ENCODE assay signal across 13 mouse cellular contexts in the genomic region with DNA sequence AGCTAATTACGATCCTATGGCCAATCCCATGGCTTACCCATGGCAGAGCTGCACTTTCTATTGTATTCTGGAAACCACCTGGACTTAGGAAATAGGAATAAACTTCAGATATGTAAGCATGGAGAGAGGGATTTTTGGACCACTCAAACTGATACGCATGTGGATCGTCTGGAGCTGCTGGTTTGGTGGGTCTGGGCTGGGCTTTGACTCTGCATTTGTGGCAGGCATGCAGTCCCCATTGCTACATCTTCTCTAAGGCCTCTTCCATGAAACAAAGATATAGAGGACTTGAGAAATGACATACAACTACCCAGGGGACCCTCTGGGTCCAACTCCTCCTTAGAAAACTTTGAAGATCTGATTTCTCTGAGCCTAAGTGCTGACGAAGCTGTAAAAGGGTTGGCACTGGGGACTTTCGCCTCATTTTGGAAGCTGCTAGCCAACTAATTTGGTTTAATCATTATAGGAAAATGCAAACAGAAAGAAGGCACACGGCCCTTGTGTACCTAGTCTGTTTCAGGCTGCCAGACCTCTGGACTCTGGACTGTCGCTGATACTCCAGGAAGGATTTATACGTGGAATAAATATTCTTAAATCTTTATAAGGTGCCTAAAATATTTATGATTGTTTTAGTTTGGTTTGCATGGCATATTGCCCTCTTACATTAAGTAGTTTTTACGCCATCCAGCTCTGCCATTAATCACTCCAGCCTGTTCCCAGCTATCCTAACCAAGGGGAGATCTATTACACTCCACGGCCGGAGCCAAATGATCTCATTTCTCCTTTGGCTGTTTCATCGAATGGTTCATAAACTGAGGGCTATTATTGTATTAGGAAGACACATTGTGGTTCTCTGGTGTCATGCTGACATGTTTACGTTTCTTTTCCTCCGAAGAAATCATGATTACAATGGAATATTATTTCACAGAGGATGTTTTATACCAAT.
DNase-seq lines count a peak whose midpoint lies in the region; ATAC-seq and TF ChIP-seq lines count a peak whose summit lies in the region.
"Had no signal": no experiment of that assay in that cellular context is flagged by ENCODE, and none has a peak within 500 bp of the region (broad histone marks: within the 10 kb centered on the region; RNA-seq: fewer than 3 reads in every experiment).

No protein-coding gene starts in this region.

- no peaks in the 10 kb centered on the region for H3K9me3 ChIP-seq in embryonic facial prominence, embryonic 14.5 days (ENCODE audit: control insufficient read depth, low read length)
- H3K9me3 ChIP-seq in embryonic facial prominence, embryonic 10.5 days, result no peaks in the 10 kb centered on the region
- no peaks in the 10 kb centered on the region for H3K9me3 ChIP-seq in kidney, postnatal 0 days (replicated peaks; ENCODE audit: low read length)
- H3K9me3 ChIP-seq: forebrain, embryonic 13.5 days; midbrain, embryonic 12.5 days had no signal

- 63% methylated on average over 14 of the region's 14 CpGs for WGBS in embryonic facial prominence, embryonic 14.5 days
- 81% methylated on average over 14 of the region's 14 CpGs for WGBS in embryonic facial prominence, embryonic 10.5 days
- 35% methylated on average over 14 of the region's 14 CpGs for WGBS in kidney, postnatal 0 days

- ATAC-seq in embryonic facial prominence, embryonic 14.5 days (ENCODE audit: low read depth), result no peak
- ATAC-seq in kidney, postnatal 0 days (replicated peaks; ENCODE audit: low FRiP score, low read depth), result peak; percentile 79
- ATAC-seq in cerebellum, adult (ENCODE audit: insufficient number of reproducible peaks, low FRiP score, low TSS enrichment), result no peak
- ATAC-seq: forebrain, embryonic 13.5 days had no signal

- no peaks in the 10 kb centered on the region for H3K27me3 ChIP-seq in embryonic facial prominence, embryonic 14.5 days (replicated peaks; ENCODE audit: control insufficient read depth, insufficient read depth, low read length)
- no peaks in the 10 kb centered on the region for H3K27me3 ChIP-seq in embryonic facial prominence, embryonic 10.5 days (replicated peaks; ENCODE audit: low read depth, poor library complexity, severe bottlenecking)
- no peaks in the 10 kb centered on the region for H3K27me3 ChIP-seq in kidney, postnatal 0 days (ENCODE audit: insufficient read depth, low read length)
- H3K27me3 ChIP-seq: forebrain, embryonic 13.5 days; midbrain, embryonic 12.5 days had no signal

- no peaks in the 10 kb centered on the region for H3K36me3 ChIP-seq in embryonic facial prominence, embryonic 14.5 days (ENCODE audit: control insufficient read depth, insufficient read depth, low read length)
- no peaks in the 10 kb centered on the region for H3K36me3 ChIP-seq in embryonic facial prominence, embryonic 10.5 days (replicated peaks)
- no peaks in the 10 kb centered on the region for H3K36me3 ChIP-seq in kidney, postnatal 0 days (ENCODE audit: insufficient read depth, low read length)
- H3K36me3 ChIP-seq: midbrain, embryonic 12.5 days had no signal

- H3K4me2 ChIP-seq in embryonic facial prominence, embryonic 14.5 days (ENCODE audit: low read depth, low read length), result no peak overlapping the region
- no peak overlapping the region for H3K4me2 ChIP-seq in kidney, postnatal 0 days (ENCODE audit: low read length)
- H3K4me2 ChIP-seq: forebrain, embryonic 13.5 days; heart, embryonic 11.5 days; midbrain, embryonic 12.5 days had no signal

- no peak for TF ChIP-seq CTCF in kidney, postnatal 0 days (IDR thresholded peaks at IDR 0.05; ENCODE audit: low read depth)

- peak; percentile 51 for DNase-seq in embryonic facial prominence, embryonic 14.5 days (ENCODE audit: low spot score)
- no peak for DNase-seq in embryonic facial prominence, embryonic 10.5 days (ENCODE audit: low spot score)
- DNase-seq in gastrocnemius, postnatal 10 days, result peak; percentile 9
- peak; percentile 67 for DNase-seq in kidney, postnatal 0 days (ENCODE audit: low spot score)
- DNase-seq in mesoderm, embryonic 11.5 days (ENCODE audit: low read depth, low spot score), result peak; percentile 22
- DNase-seq in lung, postnatal 25 days (ENCODE audit: low spot score), result no peak
- DNase-seq in cerebellum, adult 18-20 months, result no peak
- DNase-seq: B cell, adult 2 months; retina, postnatal 1 day had no signal

- H3K4me3 ChIP-seq in embryonic facial prominence, embryonic 14.5 days (ENCODE audit: low read depth, low read length), result no peak overlapping the region
- no peak overlapping the region for H3K4me3 ChIP-seq in embryonic facial prominence, embryonic 10.5 days
- no peak overlapping the region for H3K4me3 ChIP-seq in kidney, postnatal 0 days (replicated peaks; ENCODE audit: low read depth, low read length)
- H3K4me3 ChIP-seq: forebrain, embryonic 13.5 days; midbrain, embryonic 12.5 days had no signal

- H3K4me1 ChIP-seq in embryonic facial prominence, embryonic 14.5 days (ENCODE audit: control insufficient read depth, insufficient read depth, low read length), result no peaks in the 10 kb centered on the region
- H3K4me1 ChIP-seq in embryonic facial prominence, embryonic 10.5 days, result no peaks in the 10 kb centered on the region
- H3K4me1 ChIP-seq in kidney, postnatal 0 days (replicated peaks; ENCODE audit: insufficient read depth, low read length), result peaks cover 3% of the 10 kb centered on the region; the same call in 1 of the 2 replicates
- H3K4me1 ChIP-seq: midbrain, embryonic 12.5 days had no signal

- H3K9ac ChIP-seq in embryonic facial prominence, embryonic 14.5 days (ENCODE audit: low read depth, low read length), result no peak overlapping the region
- H3K9ac ChIP-seq in kidney, postnatal 0 days (ENCODE audit: low read depth, low read length), result no peak overlapping the region
- H3K9ac ChIP-seq: forebrain, embryonic 13.5 days; midbrain, embryonic 12.5 days had no signal

- no peak overlapping the region for H3K27ac ChIP-seq in embryonic facial prominence, embryonic 14.5 days (replicated peaks; ENCODE audit: low read depth, low read length)
- H3K27ac ChIP-seq in embryonic facial prominence, embryonic 10.5 days (replicated peaks), result no peak overlapping the region
- peak overlapping the region; percentile 31; the same call in 1 of the 2 replicates for H3K27ac ChIP-seq in kidney, postnatal 0 days
- H3K27ac ChIP-seq: forebrain, embryonic 13.5 days; midbrain, embryonic 12.5 days had no signal

Comparison
In these comparisons a context has a peak if more than half of its experiments do, and no peak if none do; other contexts are left out.
1. DNase-seq: peak in embryonic facial prominence, embryonic 14.5 days (single experiment), gastrocnemius, postnatal 10 days (single experiment), kidney, postnatal 0 days (single experiment) and mesoderm, embryonic 11.5 days (single experiment); none in embryonic facial prominence, embryonic 10.5 days (single experiment), lung, postnatal 25 days (single experiment) and cerebellum, adult 18-20 months (0 of 2).